Mouse (Mus musculus) midbrain, embryonic 11.5 days (tissue): ENCODE measurements around the gene Slc16a4. TPM values are rescaled to one million over a fixed set of nuclear protein-coding genes. Genes with fewer than 3 reads are reported as not detected.

Source experiments
- ATAC-seq: fragments of 200-750 bp; cut with Nextera tagmentation; 2 replicates; pipeline ENCODE4 v1.8.0; 2017; ENCODE audit warnings: moderate TSS enrichment, moderate library complexity; ENCODE audit not compliant: low FRiP score
- DNase-seq: peaks from one replicate; pipeline ENCODE4 v3.0.0; 2015; ENCODE audit warnings: low spot score; ENCODE audit errors: missing footprints
- H3K27ac ChIP-seq: fragments of 300-500 bp; sonication (generic); 2 replicates; pipeline ENCODE4 v1.5.1; 2014; ENCODE audit warnings: low read depth, low read length
- H3K27me3 ChIP-seq: fragments of 300-500 bp; sonication (generic); 2 replicates; pipeline ENCODE4 v1.6.1; 2014; ENCODE audit warnings: mild to moderate bottlenecking, low read length, moderate library complexity, mixed read lengths; ENCODE audit not compliant: control insufficient read depth, insufficient read depth
- H3K36me3 ChIP-seq: fragments of 300-500 bp; sonication (generic); 2 replicates; pipeline ENCODE4 v1.6.1; 2014; ENCODE audit warnings: mild to moderate bottlenecking, low read length, moderate library complexity, mixed read lengths; ENCODE audit not compliant: control insufficient read depth, insufficient read depth
- H3K4me1 ChIP-seq: fragments of 300-500 bp; sonication (generic); 2 replicates; pipeline ENCODE4 v1.6.1; 2014; ENCODE audit warnings: low read length; ENCODE audit not compliant: control insufficient read depth, insufficient read depth
- H3K4me2 ChIP-seq: fragments of 300-500 bp; sonication (generic); 2 replicates; pipeline ENCODE4 v1.6.1; 2014; ENCODE audit warnings: mild to moderate bottlenecking, moderate library complexity
- H3K4me3 ChIP-seq: fragments of 300-500 bp; sonication (generic); 2 replicates; pipeline ENCODE4 v1.5.1; 2014; ENCODE audit warnings: low read depth, low read length
- H3K9ac ChIP-seq: fragments of 300-500 bp; sonication (generic); 2 replicates; pipeline ENCODE4 v1.6.1; 2014; ENCODE audit warnings: low read length
- H3K9me3 ChIP-seq: fragments of 300-500 bp; sonication (generic); 2 replicates; pipeline ENCODE4 v1.6.1; 2016; ENCODE audit warnings: low read length; ENCODE audit not compliant: control insufficient read depth
- WGBS: fragments of 180-500 bp; shearing (Covaris S2); extraction: QIAGEN DNeasy Blood & Tissue Kit; methylation state at CpG from one replicate; pipeline ENCODE4 v1.1.7; 2014; 5-methylcytosine and 5-hydroxymethylcytosine counted together
- polyA plus RNA-seq: library from polyadenylated mRNA; unstranded; fragments of >200 nt; fragmentation: Nextera tagmentation; extraction: Ambion mirVana; gene quantifications from 2 replicates; pipeline ENCODE4 v1.2.1, GENCODE M21; 2014

Slc16a4 gene
- polyA plus RNA-seq, result 1.8 and 2.2 TPM in 2 replicates

GRCm38 (mm10) chr3:107290764-107291381, at the start of gene Slc16a4:
TSS of gene Slc16a4 (plus strand) at chr3:107291230.
- Histone ChIP-seq H3K27ac (no peak within 1 kb of the TSS), H3K9ac (no peak within 1 kb of the TSS), H3K4me2 (no peak within 1 kb of the TSS), H3K4me3 (no peak within 1 kb of the TSS), H3K27me3 (no peaks in the 10 kb centered on the region), H3K36me3 (no peaks in the 10 kb centered on the region), H3K4me1 (no peaks in the 10 kb centered on the region), H3K9me3 (no peaks in the 10 kb centered on the region)
- WGBS, result 30% methylated on average over 9 of the region's 9 CpGs
- ATAC-seq (no peak), DNase-seq (peak; percentile 71)

GRCm38 (mm10) chr3:107241389-107242094, 49.5 kb upstream of the Slc16a4 start:
- Histone ChIP-seq H3K9me3 (no peaks in the 10 kb centered on the region), H3K36me3 (no peaks in the 10 kb centered on the region), H3K27ac (no peak overlapping the region), H3K9ac (no peak overlapping the region), H3K4me2 (no peak overlapping the region), H3K4me3 (no peak overlapping the region), H3K27me3 (no peaks in the 10 kb centered on the region), H3K4me1 (0 out of 2 replicates have a peak, but pooled peaks cover 2% of the 10 kb centered on the region)
- ATAC-seq, result no peak
- DNase-seq, result no peak
- WGBS, result 41% methylated on average over 14 of the region's 14 CpGs

- Histone ChIP-seq H3K27ac (no peak overlapping the region), H3K4me2 (no peak overlapping the region), H3K4me1 (0 out of 2 replicates have a peak, but pooled peaks cover 3% of the 10 kb centered on the region), H3K4me3 (no peak overlapping the region), H3K9me3 (no peaks in the 10 kb centered on the region), H3K27me3 (no peaks in the 10 kb centered on the region), H3K9ac (no peak overlapping the region), H3K36me3 (no peaks in the 10 kb centered on the region)
- DNase-seq (peak; percentile 4), ATAC-seq (no peak)
- WGBS, result 82% methylated on average over 6 of the region's 6 CpGs
These were observed 44.2 kb upstream of the Slc16a4 start for GRCm38 (mm10) chr3:107246876-107247275.

GRCm38 (mm10) chr3:107249042-107249441, 42.0 kb upstream of the Slc16a4 start:
- 73% methylated on average over 3 of the region's 3 CpGs for WGBS
- Histone ChIP-seq H3K27ac (no peak overlapping the region), H3K9me3 (no peaks in the 10 kb centered on the region), H3K4me2 (no peak overlapping the region), H3K27me3 (no peaks in the 10 kb centered on the region), H3K9ac (no peak overlapping the region), H3K36me3 (no peaks in the 10 kb centered on the region), H3K4me1 (0 out of 2 replicates have a peak, but pooled peaks cover 3% of the 10 kb centered on the region), H3K4me3 (no peak overlapping the region)
- no peak for ATAC-seq
- DNase-seq, result no peak

GRCm38 (mm10) chr3:107250320-107250719, 40.7 kb upstream of the Slc16a4 start:
- Histone ChIP-seq H3K27ac (no peak overlapping the region), H3K4me1 (0 out of 2 replicates have a peak, but pooled peaks cover 3% of the 10 kb centered on the region), H3K9me3 (no peaks in the 10 kb centered on the region), H3K36me3 (no peaks in the 10 kb centered on the region), H3K27me3 (no peaks in the 10 kb centered on the region), H3K4me3 (no peak overlapping the region), H3K9ac (no peak overlapping the region), H3K4me2 (no peak overlapping the region)
- ATAC-seq, result no peak
- WGBS, result 75% methylated on average over 2 of the region's 2 CpGs
- DNase-seq, result no peak

- 73% methylated on average over 4 of the region's 4 CpGs for WGBS
- no peak overlapping the region for H3K4me2 ChIP-seq
- no peak overlapping the region for H3K9ac ChIP-seq
- no peaks in the 10 kb centered on the region for H3K27me3 ChIP-seq
- H3K4me1 ChIP-seq, result 0 out of 2 replicates have a peak, but pooled peaks cover 3% of the 10 kb centered on the region
- no peaks in the 10 kb centered on the region for H3K36me3 ChIP-seq
- DNase-seq (no peak), ATAC-seq (no peak)
- no peak overlapping the region for H3K4me3 ChIP-seq
- H3K27ac ChIP-seq, result no peak overlapping the region
- H3K9me3 ChIP-seq, result no peaks in the 10 kb centered on the region
These were observed 39.0 kb upstream of the Slc16a4 start for GRCm38 (mm10) chr3:107252035-107252434.

GRCm38 (mm10) chr3:107253925-107254324, 37.1 kb upstream of the Slc16a4 start:
- no peaks in the 10 kb centered on the region for H3K4me1 ChIP-seq
- peak; percentile 41 for DNase-seq
- no peaks in the 10 kb centered on the region for H3K9me3 ChIP-seq
- H3K4me3 ChIP-seq, result no peak overlapping the region
- H3K9ac ChIP-seq, result no peak overlapping the region
- H3K27me3 ChIP-seq, result no peaks in the 10 kb centered on the region
- no peak overlapping the region for H3K4me2 ChIP-seq
- 87% methylated on average over 5 of the region's 5 CpGs for WGBS
- no peak for ATAC-seq
- H3K27ac ChIP-seq, result no peak overlapping the region
- H3K36me3 ChIP-seq, result no peaks in the 10 kb centered on the region

GRCm38 (mm10) chr3:107255992-107256391, 35.0 kb upstream of the Slc16a4 start:
- no peak for ATAC-seq
- Histone ChIP-seq H3K9ac (no peak overlapping the region), H3K4me1 (peaks cover 3% of the 10 kb centered on the region; the same call in 1 of the 2 replicates), H3K4me2 (no peak overlapping the region), H3K36me3 (no peaks in the 10 kb centered on the region), H3K4me3 (no peak overlapping the region), H3K27ac (no peak overlapping the region), H3K9me3 (no peaks in the 10 kb centered on the region), H3K27me3 (no peaks in the 10 kb centered on the region)
- 91% methylated on average over 3 of the region's 3 CpGs for WGBS
- DNase-seq, result peak; percentile 76

- no peak overlapping the region for H3K27ac ChIP-seq
- WGBS, result 85% methylated on average over 7 of the region's 7 CpGs
- no peak overlapping the region for H3K9ac ChIP-seq
- no peaks in the 10 kb centered on the region for H3K27me3 ChIP-seq
- no peak overlapping the region for H3K4me3 ChIP-seq
- no peak overlapping the region for H3K4me2 ChIP-seq
- H3K9me3 ChIP-seq, result no peaks in the 10 kb centered on the region
- H3K4me1 ChIP-seq, result peaks cover 4% of the 10 kb centered on the region
- H3K36me3 ChIP-seq, result no peaks in the 10 kb centered on the region
- ATAC-seq (no peak), DNase-seq (no peak)
These were observed 34.3 kb upstream of the Slc16a4 start for GRCm38 (mm10) chr3:107256724-107257123.
